Mouse (Mus musculus) liver, postnatal 0 days (tissue): ENCODE measurements around the gene Rnf222. TPM values are rescaled to one million over a fixed set of nuclear protein-coding genes. Genes with fewer than 3 reads are reported as not detected.

Experiments
- ATAC-seq: fragments of 200-750 bp; cut with Nextera tagmentation; 2 replicates; pipeline ENCODE4 v1.8.0; 2017; ENCODE audit warnings: mild to moderate bottlenecking, moderate library complexity
- DNase-seq: peaks from one replicate; pipeline ENCODE4 v3.0.0-alpha.2; 2016
- H3K27ac ChIP-seq: fragments of 300-500 bp; sonication (generic); 2 replicates; pipeline ENCODE4 v1.5.1; 2014; ENCODE audit warnings: antibody characterized with exemption, moderate library complexity, mild to moderate bottlenecking, low read depth
- H3K27me3 ChIP-seq: fragments of 300-500 bp; sonication (generic); 2 replicates; pipeline ENCODE4 v1.6.1; 2014; ENCODE audit warnings: low read length, control low read depth, mixed read lengths; ENCODE audit not compliant: insufficient read depth
- H3K36me3 ChIP-seq: fragments of 300-500 bp; sonication (generic); replicated peaks from 2 replicates; pipeline ENCODE4 v1.6.1; 2014; ENCODE audit warnings: mild to moderate bottlenecking, control low read depth, low read length, moderate library complexity, mixed read lengths; ENCODE audit not compliant: insufficient read depth
- H3K4me1 ChIP-seq: fragments of 300-500 bp; sonication (generic); 2 replicates; pipeline ENCODE4 v1.6.1; 2014; ENCODE audit warnings: antibody characterized with exemption, mild to moderate bottlenecking, control low read depth; ENCODE audit not compliant: insufficient read depth
- H3K4me2 ChIP-seq: fragments of 300-500 bp; sonication (generic); 2 replicates; pipeline ENCODE4 v1.6.1; 2014; ENCODE audit warnings: low read depth, mild to moderate bottlenecking, low read length, moderate library complexity, mixed read lengths
- H3K4me3 ChIP-seq: fragments of 300-500 bp; sonication (generic); 2 replicates; pipeline ENCODE4 v1.5.1; 2014; ENCODE audit warnings: low read depth, low read length
- H3K9ac ChIP-seq: fragments of 300-500 bp; sonication (generic); replicated peaks from 2 replicates; pipeline ENCODE4 v1.6.1; 2014; ENCODE audit warnings: mild to moderate bottlenecking, moderate library complexity
- H3K9me3 ChIP-seq: fragments of 300-500 bp; sonication (generic); 2 replicates; pipeline ENCODE4 v1.6.1; 2016; ENCODE audit warnings: mild to moderate bottlenecking, control low read depth, low read length, mixed read lengths
- CTCF ChIP-seq: sonication (generic); IDR thresholded peaks from 2 replicates; pipeline ENCODE4 v1.5.1; 2016; ENCODE audit warnings: antibody characterized with exemption, low read depth
- EP300 ChIP-seq: IDR thresholded peaks from 2 replicates; pipeline ENCODE4 v1.6.1; 2016; ENCODE audit warnings: antibody characterized with exemption, low read depth, mild to moderate bottlenecking
- WGBS: fragments of 180-500 bp; shearing (Covaris S2); extraction: QIAGEN DNeasy Blood & Tissue Kit; methylation state at CpG from one replicate; pipeline ENCODE4 v1.1.7; 2014; ENCODE audit not compliant: insufficient replicate concordance; 5-methylcytosine and 5-hydroxymethylcytosine counted together
- polyA plus RNA-seq: library from polyadenylated mRNA; unstranded; fragments of >200 nt; fragmentation: Nextera tagmentation; extraction: Ambion mirVana; gene quantifications from 2 replicates; pipeline ENCODE4 v1.2.1, GENCODE M21; 2015

Gene Rnf222
- polyA plus RNA-seq, 1 experiment from 2014 or later = 0.07 TPM

DNA sequence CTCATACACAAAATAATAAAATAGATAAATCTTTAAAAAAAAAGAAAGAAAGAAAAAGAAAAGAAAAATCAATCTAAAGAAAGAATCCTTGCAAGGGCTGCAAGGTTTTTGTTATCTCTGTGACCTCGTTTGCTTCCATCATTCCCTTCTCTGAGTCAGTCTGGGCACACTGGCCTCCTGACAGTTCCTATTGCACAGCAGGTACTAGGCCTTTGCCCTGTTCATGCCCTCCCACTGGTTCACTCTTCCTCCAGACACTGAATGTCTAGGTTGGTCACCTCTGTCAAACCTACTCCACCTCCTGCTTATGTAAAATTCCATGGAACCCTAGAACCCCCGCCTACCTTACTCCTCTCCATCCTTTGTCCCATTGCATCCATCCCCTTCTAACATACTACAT is 56.9 kb downstream of the Rnf222 start:
- H3K9me3 ChIP-seq = no peaks in the 10 kb centered on the region
- H3K27me3 ChIP-seq = peaks cover 5% of the 10 kb centered on the region
- ATAC-seq = no peak
- no peaks in the 10 kb centered on the region for H3K36me3 ChIP-seq
- no peak for DNase-seq
- H3K4me2 ChIP-seq = no peak overlapping the region
- TF ChIP-seq EP300 = no peak
- no peak for TF ChIP-seq CTCF
- 59% methylated on average over 2 of the region's 2 CpGs for WGBS
- H3K4me1 ChIP-seq = no peaks in the 10 kb centered on the region
- no peak overlapping the region for H3K27ac ChIP-seq
- no peak overlapping the region for H3K9ac ChIP-seq
- no peak overlapping the region for H3K4me3 ChIP-seq

Other genes starting within 250 kb of the Rnf222 start
- 6.8 and 8.0 TPM in 2 replicates for gene Myh10, start 197.0 kb upstream of the Rnf222 start, polyA plus RNA-seq
- gene Ndel1, start 16.7 kb upstream of the Rnf222 start, polyA plus RNA-seq = 32.8 and 33.8 TPM in 2 replicates
- 531 and 540 TPM in 2 replicates for gene Rpl26, start 13.0 kb downstream of the Rnf222 start, polyA plus RNA-seq
- gene Odf4, start 38.5 kb downstream of the Rnf222 start, polyA plus RNA-seq = not detected in 2 replicates
- gene Arhgef15, start 68.9 kb downstream of the Rnf222 start, polyA plus RNA-seq = 1.8 TPM in 2 replicates
- gene Slc25a35, start 79.6 kb downstream of the Rnf222 start, polyA plus RNA-seq = 0.60 and 0.94 TPM in 2 replicates
- 9.4 and 11.2 TPM in 2 replicates for gene Rangrf, start 86.6 kb downstream of the Rnf222 start, polyA plus RNA-seq
- 8.9 and 10.6 TPM in 2 replicates for gene Pfas, start 119.9 kb downstream of the Rnf222 start, polyA plus RNA-seq
- gene Ctc1, start 127.4 kb downstream of the Rnf222 start, polyA plus RNA-seq = 7.4 and 7.6 TPM in 2 replicates
- gene Aurkb, start 157.1 kb downstream of the Rnf222 start, polyA plus RNA-seq = 41.3 and 45.9 TPM in 2 replicates
- 5.4 and 6.6 TPM in 2 replicates for gene Borcs6, start 171.2 kb downstream of the Rnf222 start, polyA plus RNA-seq
- gene Tmem107, start 182.3 kb downstream of the Rnf222 start, polyA plus RNA-seq = 12.5 and 13.0 TPM in 2 replicates
- 13.6 and 14.2 TPM in 2 replicates for gene Vamp2, start 199.9 kb downstream of the Rnf222 start, polyA plus RNA-seq
- gene Per1, start 206.7 kb downstream of the Rnf222 start, polyA plus RNA-seq = 3.0 and 8.2 TPM in 2 replicates
- 0.07 and 0.15 TPM in 2 replicates for gene Hes7, start 231.9 kb downstream of the Rnf222 start, polyA plus RNA-seq
- gene 9130213A22Rik, start 234.0 kb downstream of the Rnf222 start, polyA plus RNA-seq = 0.06 and 0.07 TPM in 2 replicates
- 0.14 and 0.18 TPM in 2 replicates for gene Aloxe3, start 237.3 kb downstream of the Rnf222 start, polyA plus RNA-seq